Mouse (Mus musculus) telencephalon, adult 2 months (tissue): ENCODE measurements at regions not wholly inside any gene's neighbourhood (a gene's known extent, or its start where the extent isn't known, plus 50 kb on each side); places are given as distances from the start of the nearest gene placed in this dataset.
"Not testable (repeated sequence)": the region's sequence is repeated elsewhere in the genome, so short reads cannot be mapped to it uniquely, and the experiment has no call there.

Experiments used
- DNase-seq: peaks from one replicate; pipeline ENCODE4 v3.0.0-alpha.2; 2011; ENCODE audit warnings: low read depth, low spot score

GRCm38 (mm10) chr2:107468671-107469070 lies 178.2 kb downstream of the Kcna4 start:
- DNase-seq: no peak

- DNase-seq: no peak
Measured at GRCm38 (mm10) chr2:107503646-107504379, 213.4 kb downstream of the Kcna4 start.

GRCm38 (mm10) chr2:107507426-107508167 lies 217.2 kb downstream of the Kcna4 start:
- no peak for DNase-seq

GRCm38 (mm10) chr2:107515486-107515885 lies 225.0 kb downstream of the Kcna4 start:
- DNase-seq: not testable (repeated sequence)

DNA sequence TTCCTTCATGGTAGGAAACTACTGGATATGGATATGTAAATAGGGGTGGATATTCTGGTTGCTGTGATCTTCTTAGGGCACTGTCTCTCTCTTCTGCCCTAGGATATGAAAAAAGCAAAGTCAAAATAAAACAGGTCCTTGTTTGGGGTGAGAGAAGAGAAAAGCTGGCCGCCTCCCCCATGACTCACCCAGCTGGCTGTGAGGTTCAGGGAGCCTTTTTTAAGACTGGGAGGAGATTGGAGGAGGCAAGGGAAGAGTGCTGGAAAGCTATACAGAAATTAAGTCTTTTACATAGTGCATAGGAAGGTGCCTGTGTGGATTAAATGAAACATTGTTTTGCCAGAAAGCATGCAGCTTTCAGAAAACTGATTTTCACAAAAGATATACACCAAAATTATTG lies 227.7 kb downstream of the Kcna4 start:
- peak; percentile 68 for DNase-seq

DNA sequence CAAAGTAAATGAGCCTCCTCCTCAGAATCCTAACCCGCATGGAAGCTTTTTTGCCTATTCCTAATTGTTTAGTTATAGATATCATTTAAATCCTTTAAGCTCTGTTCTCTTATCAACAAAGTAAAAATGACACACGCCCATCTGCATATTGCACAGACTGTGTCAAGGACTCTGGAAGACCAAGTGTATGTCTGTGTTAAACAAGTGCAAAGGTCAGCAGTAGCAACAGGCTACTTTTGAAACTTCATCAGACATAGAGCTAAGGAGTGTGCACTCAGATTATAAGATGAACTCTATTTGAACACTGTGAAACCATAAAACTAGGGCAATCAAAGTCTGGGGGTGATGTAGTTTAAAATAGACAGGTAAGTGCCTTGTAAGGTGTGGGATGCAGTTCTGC lies 228.3 kb downstream of the Kcna4 start:
- DNase-seq: no peak

GRCm38 (mm10) chr2:107519326-107519725 lies 228.9 kb downstream of the Kcna4 start:
- peak; percentile 89 for DNase-seq

GRCm38 (mm10) chr2:107519761-107520160 lies 229.3 kb downstream of the Kcna4 start:
- DNase-seq: peak; percentile 86

DNA sequence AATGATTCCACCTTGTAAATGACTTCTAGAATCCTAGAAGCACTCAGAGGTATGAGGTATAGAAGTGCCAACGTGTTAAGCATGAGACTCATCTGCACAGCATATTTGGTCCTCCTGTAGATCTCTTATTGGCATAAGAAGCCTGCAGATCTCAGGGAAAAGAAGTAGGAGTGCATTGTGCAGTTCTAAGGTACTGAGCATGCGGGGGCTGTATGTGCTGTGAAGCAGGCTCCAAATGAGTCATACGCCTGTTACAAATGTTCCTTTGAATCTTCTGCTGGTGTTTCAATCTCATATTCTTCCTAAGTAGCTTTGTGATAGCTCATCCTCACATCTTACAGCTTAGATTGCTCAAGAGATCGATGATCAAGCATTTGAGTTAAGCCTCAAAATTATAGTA lies 252.7 kb downstream of the Kcna4 start:
- DNase-seq: peak; percentile 92

DNA sequence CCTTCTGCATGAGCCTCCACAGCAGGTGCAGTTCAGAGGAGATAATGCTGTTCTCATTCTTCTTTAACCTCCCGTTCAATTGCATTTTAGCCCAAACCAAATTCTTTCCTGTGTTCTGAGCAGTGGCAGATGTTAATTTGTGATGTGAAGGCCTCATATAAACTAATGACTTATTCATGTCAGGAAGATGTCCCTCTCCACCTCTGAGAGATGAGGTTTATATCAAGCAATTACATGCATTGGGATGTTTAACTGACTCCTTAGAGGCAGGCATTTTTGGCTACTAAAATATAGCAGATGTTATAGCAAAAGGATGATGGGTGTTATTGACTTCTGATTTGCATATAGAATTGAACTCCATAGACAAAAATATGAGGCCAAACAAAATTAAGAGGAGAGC lies 262.1 kb downstream of the Kcna4 start:
- no peak for DNase-seq

DNA sequence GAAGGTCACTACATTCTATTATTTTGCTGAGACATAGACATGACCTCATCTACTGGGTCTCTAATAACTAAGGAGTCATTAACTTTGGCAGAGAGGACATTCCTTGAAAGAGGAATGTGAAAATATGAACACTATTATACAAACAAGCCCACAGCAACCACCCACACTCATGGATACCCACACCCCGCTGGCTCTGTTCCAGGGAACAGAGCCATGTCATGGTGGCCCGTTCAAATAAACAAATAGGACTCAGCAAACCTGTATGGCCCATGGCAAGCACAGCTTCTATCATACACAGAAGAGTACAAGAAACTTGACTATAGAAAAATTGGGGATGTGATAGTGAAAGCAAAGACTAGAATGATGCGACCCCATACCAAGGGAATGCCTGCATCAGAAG lies 265.8 kb downstream of the Kcna4 start:
- DNase-seq: no peak

GRCm38 (mm10) chr2:107569618-107570017 lies 279.2 kb downstream of the Kcna4 start:
- DNase-seq: peak; percentile 57

DNA sequence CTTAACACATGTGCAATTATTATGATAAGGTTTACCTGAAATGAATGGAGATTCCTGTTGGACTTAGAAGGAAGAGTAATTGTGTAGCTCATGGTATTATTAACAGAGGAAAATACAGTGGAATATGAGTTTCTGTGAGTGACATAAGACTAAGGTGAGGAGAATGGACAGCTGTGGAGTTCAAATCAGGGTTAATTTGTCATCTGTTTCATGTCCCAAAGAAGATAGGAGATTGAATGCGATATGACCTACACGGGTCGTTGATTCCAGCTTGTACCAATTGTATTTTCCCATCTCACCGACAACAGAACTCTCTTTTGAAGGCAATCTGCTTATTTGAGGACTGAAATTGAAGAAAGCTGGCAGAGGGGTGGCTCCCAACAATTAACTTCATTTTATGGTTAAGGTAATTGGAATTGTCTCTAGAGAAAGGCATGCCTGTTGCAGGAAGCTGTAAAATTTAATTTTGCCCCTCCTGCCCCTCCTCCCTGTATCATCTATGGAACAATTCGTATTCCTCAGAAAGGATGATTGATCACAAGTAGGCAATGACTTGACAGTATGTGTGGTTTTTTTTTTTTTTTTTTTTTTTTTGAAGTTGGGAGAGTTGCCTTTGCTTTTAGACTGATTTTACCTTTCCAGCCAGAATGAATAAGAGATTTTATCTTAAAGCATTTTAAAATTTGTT lies 319.6 kb downstream of the Kcna4 start:
- DNase-seq: no peak

DNA sequence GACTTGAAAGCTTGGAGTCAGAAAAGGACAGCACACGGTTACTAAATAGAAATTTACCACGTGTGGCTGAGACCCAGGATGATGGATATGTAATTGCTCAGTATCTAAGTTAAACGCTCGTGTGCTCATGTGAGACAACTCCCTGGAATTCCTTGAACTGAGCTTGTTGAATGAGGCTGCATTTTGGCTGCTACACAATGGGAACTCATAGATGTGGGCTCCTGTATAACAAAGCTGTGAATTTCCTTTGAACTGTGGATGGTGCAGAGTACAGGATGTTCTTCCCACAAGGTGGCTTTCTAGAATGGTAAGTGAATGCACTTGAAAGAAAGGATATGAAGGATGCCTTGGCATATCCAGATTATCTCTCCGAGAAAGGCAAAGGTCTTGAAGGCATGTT lies 321.4 kb downstream of the Kcna4 start:
- no peak for DNase-seq

DNA sequence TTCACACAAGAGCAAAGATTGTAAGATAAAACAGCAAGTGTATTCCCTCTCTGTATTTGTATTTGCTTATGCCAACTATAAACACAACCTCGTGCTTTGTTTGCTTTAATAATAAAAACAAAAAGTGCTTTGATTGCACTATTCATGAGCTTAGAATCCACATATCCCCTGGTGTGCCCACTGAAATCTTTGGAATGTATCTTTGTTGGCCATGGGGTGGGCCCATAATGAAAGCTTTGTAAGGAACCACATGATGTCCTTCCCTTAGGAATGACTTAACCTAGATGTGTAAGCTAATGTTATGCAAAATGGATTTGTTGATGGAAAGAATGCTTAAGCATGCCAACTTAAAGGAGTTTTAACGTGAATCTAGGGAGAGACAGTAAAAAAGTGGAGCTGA lies 321.8 kb downstream of the Kcna4 start:
- DNase-seq: no peak

GRCm38 (mm10) chr2:107614715-107615114 lies 324.3 kb downstream of the Kcna4 start:
- peak; percentile 83 for DNase-seq

- peak; percentile 31 for DNase-seq
Measured at GRCm38 (mm10) chr2:107627458-107627857, 337.0 kb downstream of the Kcna4 start.

GRCm38 (mm10) chr2:107659176-107659575 lies 368.7 kb downstream of the Kcna4 start:
- no peak for DNase-seq
